Mouse (Mus musculus): Measurements from ENCODE around the gene Snrnp200.
"Not testable (repeated sequence)": the region's sequence is repeated elsewhere in the genome, so short reads cannot be mapped to it uniquely, and the experiment has no call there.

Gene Snrnp200

DNA sequence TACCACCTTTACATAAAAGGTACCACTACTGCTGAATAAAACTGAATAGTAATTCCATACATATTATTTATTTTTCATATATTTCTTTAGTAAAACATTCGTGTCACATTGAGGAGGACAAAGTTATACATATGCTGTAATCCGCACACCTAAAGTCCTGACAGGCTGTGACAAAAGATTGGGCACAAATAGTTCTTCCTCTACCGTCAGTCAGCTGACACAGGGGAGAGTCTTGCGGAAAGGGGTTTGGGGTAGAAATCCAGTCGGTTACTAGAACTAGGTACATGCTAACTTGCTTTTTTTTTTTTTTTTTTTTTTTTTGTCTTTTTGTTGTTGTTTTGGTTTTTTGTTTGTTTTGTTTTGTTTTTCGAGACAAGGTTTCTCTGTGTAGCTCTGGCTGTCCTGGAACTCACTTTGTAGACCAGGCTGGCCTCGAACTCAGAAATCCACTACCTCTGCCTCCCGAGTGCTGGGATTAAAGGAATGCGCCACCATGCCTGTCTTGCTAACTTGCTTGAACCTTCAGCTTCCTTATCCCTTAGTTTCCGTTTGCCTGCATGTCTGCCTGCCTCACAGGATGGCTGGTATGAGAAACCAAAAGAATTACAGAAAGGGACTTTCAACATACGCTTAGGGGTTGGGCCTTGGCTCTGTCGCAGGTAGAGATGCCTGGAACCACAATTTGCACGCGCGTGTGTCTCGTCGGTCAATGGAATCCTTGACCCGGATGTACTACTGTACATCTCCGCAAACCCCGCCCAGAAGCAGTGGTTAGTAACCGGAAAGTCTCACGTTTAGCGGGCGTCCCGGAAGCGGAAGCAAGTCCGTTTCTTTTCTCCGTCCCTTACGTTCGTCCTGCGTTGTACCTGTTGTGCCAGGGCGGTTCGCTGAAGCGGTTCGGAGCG is at the start of gene Snrnp200, which contains the start of gene 1810024B03Rik:
Snrnp200 (plus strand) TSS at position 840 of the 905 bp plus-strand sequence.
1810024B03Rik (minus strand) TSS at position 734 of the 905 bp plus-strand sequence.
- DNase-seq: peak; percentile 97

DNA sequence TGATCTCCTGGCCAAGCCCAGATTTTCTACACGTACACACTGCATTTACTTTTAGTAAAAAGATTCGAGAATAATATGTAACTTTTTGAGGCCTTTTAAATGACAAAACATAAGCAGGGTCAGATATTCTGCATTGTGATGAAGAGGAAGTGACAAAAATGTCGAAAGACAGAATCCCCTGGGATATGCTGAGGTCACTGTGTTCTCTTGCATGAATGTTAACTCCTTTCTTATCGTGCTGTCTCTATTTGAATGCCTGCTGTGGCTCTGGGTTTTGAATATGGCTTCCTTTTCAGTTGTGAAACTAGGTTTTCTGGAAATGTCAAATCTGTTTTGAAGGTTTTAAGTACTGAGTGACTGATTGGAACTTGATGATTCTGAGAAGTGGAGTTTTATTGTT is 42.5 kb upstream of the Snrnp200 start:
- DNase-seq: no peak

DNA sequence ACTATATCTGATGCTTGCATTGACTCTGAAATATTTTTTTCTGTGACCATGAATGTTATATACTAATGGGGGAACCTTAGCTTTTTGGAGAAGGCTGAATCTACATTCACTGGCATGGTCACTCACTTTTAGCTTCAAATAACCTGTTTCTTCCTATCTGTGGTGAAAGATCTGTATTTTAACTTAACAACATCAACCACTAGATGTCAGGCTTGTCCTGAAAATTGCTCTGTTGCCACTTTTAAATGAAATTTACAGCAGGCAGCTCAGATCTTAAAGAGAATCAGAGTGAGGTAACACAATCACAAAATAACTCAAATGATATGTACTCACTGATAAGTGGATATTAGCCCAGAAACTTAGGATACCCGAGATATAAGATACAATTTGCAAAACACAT is 41.9 kb upstream of the Snrnp200 start:
- DNase-seq: peak; percentile 68

DNA sequence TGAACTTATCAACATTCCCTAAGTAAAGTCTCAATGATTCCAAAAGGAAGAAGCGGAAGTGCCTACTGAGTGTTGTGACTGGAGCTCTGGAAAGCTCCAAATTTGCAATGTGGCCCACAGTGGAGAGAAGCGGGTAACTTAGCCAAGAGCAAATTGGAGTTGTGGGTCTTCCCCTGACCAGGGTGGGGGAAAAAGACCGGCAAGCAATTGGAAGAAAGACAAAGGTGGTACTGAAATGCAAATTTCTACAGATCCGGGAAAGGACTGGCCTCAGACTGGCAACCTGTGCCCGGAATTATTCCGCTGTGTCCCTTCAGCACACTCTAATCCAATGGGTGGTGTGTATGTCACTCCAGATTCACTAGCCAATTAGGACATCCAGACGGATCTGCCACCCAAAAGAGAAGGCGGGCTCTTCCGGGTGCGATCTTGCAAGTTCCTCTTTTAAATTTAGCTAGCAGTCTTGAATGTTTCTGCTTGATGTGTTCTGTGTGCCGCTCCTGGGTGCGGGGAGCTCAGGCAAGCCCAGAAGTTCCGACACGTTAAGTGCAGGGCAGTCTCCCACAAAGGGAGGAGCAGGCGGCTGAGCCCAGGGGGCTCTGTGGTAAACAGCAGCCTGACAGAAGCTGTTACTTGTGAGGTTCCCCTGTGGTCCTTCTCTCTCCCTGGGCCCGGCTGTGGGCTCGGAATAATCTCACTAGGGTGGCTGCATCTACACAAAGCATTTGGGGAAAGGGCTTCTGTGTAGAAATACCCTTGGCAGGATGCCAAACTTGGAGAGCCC is 25.4 kb upstream of the Snrnp200 start:
- DNase-seq: peak; percentile 91

DNA sequence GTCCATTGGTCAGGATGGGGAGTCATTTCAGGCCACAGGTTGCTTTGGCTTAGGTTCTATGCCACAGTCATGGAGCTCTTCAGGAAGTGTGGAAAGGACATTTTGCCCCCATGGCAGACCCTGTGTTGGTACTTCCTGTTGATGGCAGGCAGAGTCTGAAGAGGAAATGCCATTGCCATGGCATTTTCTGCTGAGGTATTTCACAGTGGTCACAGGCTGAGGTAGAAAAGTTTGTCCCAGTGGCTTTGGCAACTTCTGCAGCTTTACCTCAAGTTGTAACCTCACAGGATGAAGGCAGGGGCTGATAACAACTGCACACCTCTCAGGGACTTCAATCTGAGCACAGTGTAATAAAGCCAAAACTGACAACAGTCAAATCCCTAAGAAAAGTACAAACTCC is 18.6 kb upstream of the Snrnp200 start:
- DNase-seq: no peak

DNA sequence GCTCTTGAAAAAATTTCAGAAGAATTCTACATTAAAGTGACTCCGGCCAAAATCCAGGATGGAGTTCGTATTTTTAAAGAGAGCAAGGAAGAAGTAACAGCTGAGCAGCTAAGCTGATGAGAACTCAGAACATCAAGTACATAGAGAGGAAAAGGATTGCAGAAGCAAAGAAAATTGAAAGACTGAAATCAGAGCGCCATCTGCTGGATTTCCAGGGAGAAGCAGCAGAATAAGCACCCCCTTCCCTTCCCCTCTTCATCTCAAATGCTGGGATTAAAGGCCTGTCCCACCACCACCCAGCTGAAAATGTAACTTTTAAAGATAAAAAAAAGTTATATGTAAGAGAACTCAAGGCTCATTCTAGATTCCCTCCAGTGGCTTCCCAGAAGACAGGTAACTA is 3.3 kb upstream of the Snrnp200 start:
- DNase-seq: peak; percentile 68

DNA sequence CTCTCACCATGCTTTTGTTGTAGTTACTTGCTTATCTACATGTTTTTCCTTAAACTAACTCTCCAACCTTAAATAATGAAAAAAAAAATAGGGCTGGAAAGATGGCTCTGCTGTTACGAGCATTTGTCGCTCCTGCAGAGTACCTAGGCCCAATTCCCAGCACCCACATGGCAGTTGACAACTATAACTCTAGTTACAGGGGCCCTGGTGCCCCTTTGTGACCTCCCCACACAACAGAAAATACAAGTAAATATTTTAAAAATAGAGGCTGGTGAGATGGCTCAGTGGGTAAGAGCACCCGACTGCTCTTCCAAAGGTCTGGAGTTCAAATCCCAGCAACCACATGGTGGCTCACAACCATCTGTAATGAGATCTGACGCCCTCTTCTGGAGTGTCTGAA is 2.2 kb upstream of the Snrnp200 start:
- not testable (repeated sequence) for DNase-seq

DNA sequence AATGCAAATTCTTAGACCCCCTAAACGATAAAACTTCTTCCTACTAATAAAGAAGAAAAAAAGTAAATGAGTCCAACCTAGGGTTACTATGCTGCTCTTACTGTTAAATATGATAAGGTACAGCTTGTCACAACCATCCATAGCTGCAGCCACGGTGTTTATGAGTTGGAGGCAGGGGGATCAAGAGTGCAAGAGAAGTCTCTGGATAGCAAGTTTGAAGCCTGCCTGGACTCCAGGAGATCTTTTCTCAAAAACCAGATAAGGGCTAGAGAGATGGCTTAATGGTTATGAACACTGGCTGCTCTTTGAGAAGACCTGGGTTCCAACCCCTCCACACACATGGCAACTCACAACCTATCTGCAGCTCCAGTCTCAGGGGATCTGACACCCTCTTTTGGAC is 1.3 kb upstream of the Snrnp200 start:
- no peak for DNase-seq

DNA sequence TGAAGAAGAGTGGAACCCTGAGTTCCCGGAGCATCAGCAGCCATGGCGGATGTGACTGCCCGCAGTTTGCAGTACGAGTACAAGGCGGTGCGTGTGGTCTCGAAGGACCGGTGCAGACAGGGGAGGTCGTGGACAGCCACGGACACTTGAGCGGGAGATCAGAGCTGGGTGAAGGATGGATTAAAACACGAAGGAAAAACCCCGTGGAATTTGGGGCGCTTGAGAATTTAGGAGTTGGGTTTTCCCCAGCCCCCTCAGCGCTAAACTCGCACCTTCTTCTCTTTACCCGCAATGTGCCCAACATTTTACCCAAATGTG is 225 bp downstream of the Snrnp200 start:
- DNase-seq: no peak

DNA sequence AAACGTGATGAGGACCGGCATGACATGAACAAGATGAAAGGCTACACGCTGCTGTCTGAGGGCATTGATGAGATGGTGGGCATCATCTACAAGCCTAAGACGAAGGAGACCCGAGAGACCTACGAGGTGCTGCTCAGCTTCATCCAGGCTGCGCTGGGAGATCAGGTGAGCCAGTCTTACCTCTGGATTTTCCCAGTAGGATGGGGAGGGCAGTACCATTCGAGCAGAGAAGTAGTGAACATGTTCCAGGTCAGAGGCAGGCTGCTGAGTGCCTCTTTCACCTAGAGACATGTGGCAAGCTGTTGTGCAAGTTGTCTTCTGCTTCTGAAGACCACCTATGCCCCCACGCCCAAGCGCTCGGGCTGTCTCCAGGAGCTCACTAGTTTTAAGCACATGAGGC is 2.5 kb downstream of the Snrnp200 start:
- no peak for DNase-seq

DNA sequence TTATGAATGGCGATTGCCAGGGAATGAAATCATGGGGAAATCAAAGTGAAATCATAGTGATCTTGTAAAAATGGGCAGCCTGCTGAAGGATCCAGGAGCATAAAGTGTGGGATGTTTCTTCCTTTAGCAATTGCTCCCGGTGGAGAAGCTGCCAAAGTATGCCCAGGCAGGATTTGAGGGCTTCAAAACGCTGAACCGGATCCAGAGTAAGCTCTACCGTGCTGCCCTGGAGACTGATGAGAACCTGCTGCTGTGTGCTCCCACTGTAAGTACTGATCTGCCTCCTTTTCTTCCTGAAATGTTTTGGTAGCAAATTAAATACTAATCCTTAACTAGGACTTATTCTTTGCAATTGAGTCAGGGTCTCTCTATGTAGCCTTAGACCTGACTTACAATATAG is 9.6 kb downstream of the Snrnp200 start:
- no peak for DNase-seq

DNA sequence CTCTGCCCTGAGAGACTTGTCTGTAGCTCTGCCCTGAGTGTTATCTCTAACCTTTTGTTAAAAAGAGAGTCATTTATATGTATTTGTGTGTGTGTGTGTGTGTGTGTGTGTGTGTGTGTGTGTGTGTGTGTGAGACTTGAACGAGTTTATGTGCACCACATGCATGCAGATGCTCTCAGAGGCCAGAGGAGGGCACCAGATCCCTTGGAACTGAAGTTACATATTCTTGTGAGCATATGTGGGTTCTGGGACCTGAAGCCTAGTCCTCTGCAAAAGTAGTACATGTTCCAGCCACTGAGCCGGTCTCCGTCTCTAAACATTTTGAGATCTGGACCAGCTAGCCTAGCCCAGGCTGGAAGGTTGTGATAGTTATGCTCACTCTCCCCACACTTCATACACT is 17.1 kb downstream of the Snrnp200 start:
- DNase-seq: no peak

DNA sequence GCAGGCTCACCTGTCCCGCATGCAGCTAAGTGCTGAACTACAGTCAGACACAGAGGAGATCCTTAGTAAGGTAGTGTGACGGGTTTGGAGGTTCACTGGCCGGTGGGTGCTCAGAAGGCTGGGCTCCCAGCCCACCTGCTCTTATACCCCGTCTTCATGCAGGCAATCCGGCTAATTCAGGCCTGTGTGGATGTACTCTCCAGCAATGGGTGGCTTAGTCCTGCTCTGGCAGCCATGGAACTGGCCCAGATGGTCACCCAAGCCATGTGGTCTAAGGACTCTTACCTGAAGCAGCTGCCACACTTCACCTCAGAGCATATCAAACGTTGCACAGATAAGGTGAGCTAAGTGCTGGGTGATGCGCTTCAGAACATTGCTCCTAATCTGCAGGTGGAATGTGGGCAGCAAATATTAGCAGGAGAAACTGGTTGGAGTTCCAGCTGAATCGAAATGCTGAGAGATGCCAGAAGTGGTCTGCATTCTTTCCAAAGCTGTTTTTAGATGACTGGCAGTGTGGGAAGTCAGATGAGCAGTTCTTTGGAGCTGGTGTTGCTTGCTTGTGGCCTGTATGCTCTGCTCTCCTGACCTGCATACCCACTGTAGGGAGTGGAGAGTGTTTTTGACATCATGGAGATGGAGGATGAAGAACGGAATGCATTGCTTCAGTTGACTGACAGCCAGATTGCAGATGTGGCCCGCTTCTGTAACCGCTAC is 29.9 kb downstream of the Snrnp200 start:
- no peak for DNase-seq

DNA sequence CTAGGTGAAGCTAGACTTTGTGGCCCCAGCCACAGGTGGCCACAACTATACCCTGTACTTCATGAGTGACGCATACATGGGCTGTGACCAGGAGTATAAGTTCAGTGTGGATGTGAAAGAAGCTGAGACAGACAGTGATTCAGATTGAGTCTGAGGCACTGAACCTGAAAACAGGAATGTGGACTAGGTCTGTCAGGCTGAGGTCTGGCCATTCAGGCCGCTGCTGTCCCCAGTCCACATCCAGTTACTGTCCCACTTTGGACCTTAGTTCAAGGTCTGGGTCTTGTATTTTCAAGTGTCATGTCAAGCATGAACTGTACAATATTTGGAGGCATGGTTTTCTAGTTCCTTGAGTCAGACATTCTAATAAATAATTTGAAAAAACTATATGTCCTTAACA is 31.9 kb downstream of the Snrnp200 start:
- DNase-seq: no peak

DNA sequence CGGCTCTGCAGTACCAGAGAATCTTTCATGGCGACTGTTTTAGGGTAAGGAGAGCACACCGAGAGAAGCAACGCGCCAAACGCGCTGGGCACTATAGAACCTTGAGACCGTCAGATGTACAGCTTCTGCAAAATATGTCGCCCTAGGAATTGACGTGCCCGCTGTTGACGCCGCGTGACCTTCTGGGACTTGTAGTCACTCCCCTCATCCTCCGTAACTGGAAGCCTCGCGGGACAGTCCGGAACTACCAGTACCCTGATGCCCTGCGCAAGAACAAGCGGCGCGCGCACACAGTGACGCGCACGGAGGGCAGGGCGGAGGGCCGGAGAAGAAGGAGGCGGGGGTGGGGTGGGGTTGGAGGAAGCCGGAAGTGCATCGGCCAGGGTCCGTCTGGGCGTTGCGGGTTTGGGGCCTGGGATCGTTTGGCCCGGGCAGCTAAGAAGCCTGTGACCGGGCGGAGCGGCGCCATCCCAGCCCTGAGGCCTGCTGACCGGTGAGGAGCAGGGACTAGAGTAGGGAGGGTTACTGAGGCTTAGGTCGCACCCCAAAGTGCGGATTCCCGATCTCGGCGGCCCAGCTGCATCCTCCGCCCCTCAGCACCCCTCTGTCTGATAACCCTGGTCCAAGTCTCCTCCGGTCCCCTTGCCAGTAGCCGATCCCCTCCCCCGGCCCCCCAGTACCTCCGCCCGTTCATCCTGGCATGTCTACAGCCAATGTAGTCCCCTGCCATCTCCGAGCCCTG is 39.6 kb downstream of the Snrnp200 start, which contains the start of the genes Ciao1 and Tmem127:
Ciao1 (minus strand) TSS at position 225 of the 742 bp plus-strand sequence.
Tmem127 (plus strand) TSS at position 317 of the 742 bp plus-strand sequence.
- peak; percentile 98 for DNase-seq

DNA sequence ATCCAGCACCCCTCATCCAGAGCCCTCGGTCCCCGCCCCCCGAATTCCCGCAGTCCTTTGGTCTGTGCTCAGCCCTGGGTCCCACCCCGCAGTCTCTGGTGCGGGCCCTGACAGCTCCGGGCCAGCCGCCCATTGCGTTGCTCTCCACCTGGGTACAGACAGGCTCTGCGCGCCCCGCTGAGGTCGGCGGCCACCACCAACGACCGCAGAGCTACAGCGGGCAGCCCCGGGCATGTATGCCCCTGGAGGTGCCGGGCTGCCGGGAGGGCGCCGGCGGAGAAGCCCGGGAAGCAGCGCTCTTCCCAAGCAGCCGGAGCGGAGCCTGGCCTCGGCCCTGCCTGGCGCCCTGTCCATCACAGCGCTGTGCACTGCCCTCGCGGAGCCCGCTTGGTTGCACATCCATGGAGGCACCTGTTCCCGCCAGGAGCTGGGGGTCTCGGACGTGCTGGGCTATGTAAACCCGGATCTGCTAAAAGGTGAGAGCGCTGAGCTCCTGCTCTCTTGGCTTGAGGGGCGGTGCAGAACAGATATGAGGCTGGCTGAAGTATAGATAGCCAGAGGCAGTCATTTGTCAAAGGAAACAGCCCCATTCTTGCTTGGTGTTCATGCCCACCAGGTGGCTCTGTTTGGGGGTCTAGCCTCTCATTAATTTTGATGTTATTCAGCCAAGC is 40.3 kb downstream of the Snrnp200 start:
- peak; percentile 67 for DNase-seq

DNA sequence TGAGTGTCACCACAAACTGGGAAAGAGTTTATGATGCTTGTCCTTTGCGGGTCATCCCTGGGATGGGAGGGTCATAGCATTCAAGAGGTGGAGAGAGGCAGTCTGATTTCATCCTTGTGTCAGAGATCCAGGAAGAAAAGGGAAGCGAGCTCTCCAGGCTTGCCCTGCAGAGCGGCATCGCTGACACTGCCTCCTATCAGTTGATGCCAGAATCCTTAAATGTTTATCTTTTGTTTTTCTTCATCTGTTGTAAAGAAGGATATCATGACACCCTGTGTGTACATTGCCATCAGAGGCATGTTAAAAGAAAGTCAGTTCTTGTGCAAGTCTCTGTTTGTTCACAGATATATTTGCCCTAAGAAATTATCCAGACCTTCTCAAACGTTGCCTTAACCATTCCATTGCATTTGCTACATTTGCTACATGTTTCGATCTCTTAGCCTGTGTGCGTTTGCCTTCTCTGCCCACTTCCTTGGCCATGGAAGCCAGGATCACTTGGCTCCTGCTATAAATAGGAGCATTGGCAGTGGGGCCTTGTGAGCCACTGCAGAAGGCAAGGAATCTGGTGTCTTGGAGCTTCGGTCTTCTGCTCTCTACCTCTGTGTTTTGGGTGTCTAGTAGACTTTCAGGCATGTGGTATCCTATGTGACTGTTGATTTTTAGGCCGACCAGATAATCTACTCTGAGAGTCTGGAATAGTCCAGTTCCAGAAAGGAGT is 42.3 kb downstream of the Snrnp200 start:
- DNase-seq: no peak

DNA sequence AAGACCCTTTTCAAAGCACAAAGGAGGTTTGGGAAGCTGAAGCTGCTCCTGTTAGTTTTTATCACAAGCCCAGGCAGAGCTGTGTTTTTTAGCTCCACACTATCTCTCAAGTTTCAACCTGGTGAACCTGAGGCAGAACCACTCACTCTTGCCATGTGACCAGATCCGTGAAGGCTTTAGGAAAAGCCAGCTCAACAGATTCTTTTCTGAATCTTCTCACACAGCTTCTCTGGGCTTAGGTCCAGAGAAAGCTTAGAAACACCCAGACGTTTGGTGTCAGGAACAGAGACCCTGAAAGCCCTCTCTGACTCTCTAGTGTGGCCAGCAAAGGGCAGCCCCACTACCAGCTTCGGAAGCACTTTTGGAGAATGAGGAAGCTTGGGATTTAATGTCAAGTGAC is 43.3 kb downstream of the Snrnp200 start:
- DNase-seq: no peak

DNA sequence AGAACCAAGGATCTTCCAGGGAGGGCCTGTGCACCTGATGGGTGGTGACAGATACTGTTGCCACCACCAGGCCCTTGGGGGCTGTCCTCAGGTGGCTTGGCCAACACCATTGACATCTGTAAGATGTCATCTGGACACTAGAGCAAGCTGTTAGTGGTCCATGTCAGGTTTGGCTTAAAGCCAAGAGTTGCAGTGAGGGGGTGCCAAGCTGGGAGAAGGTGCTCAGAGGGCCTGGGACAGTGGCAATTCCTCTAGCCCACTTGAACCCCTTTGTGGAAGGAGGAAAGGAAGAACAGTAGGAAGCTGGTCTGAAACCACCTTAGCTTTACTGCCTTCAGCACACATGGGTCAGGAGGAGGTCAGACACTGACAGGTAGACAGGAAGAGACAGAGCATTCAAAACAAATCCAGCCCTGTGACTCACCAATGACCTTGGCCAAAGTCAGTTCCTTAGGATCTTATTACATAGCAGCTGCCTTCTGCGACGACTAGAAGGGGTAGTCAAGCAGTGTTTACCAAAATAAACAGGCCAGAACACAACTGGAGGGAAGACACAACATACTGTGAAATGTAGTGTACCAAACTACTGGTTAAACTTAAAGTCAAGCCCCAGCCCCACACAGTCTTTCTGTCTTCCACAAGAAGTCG is 43.8 kb downstream of the Snrnp200 start:
- DNase-seq: no peak

DNA sequence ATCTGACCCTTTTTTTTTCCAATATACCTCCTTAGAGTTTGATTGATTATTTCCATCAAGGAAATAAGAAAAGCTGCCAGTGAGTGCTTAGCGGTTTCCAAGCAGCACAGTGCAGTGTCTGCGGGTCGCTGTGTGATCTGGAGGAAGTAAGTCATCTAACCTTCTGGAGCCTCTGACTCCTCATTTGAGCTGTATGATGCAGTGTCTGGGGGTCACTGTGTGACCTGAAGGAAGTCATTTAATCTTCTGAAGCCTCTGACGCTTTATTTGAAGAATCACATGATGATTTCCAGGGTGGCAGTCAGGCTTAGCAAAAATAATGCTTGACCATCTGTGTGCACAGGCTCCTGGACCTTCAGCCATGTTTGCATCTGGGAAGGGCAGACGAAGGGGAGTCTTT is 44.6 kb downstream of the Snrnp200 start:
- DNase-seq: no peak
